Mouse (Mus musculus): ENCODE data around the gene Rfx7. TPM values are rescaled to one million over a fixed set of nuclear protein-coding genes. Genes with fewer than 3 reads are reported as not detected.

Rfx7 gene
- polyA plus RNA-seq, 1 experiment: 4.7 TPM

- peaks cover 5% of the 10 kb centered on the region; the same call in 1 of the 2 replicates for H3K4me1 ChIP-seq (ENCODE audit: control insufficient read depth, insufficient read depth, insufficient read length, low read length)
- peak overlapping the region; percentile 48 for H3K27ac ChIP-seq (ENCODE audit: insufficient read depth, low read depth, low read length)
- no peaks in the 10 kb centered on the region for H3K27me3 ChIP-seq (ENCODE audit: control insufficient read depth, insufficient read depth, low read length)
- TF ChIP-seq POLR2A (IDR thresholded peaks at IDR 0.05; ENCODE audit: low read depth, low read length) (no peak), CTCF (IDR thresholded peaks at IDR 0.05; ENCODE audit: extremely low read depth, insufficient read length, insufficient replicate concordance, low read depth, low read length) (no peak)
- no peak overlapping the region for H3K4me3 ChIP-seq (ENCODE audit: low read depth, low read length)
- 50% methylated on average over 6 of the region's 6 CpGs for WGBS
- no peaks in the 10 kb centered on the region for H3K36me3 ChIP-seq (ENCODE audit: control insufficient read depth, insufficient read depth, low read length)
Measured at GRCm38 (mm10) chr9:72644418-72645110, 112.5 kb downstream of the Rfx7 start.

GRCm38 (mm10) chr9:72649781-72650180, 117.7 kb downstream of the Rfx7 start:
- TF ChIP-seq POLR2A (IDR thresholded peaks at IDR 0.05; ENCODE audit: low read depth, low read length) (no peak), CTCF (IDR thresholded peaks at IDR 0.05; ENCODE audit: extremely low read depth, insufficient read length, insufficient replicate concordance, low read depth, low read length) (no peak)
- H3K36me3 ChIP-seq (ENCODE audit: control insufficient read depth, insufficient read depth, low read length): no peaks in the 10 kb centered on the region
- H3K4me1 ChIP-seq (ENCODE audit: control insufficient read depth, insufficient read depth, insufficient read length, low read length): no peaks in the 10 kb centered on the region
- no peaks in the 10 kb centered on the region for H3K27me3 ChIP-seq (ENCODE audit: control insufficient read depth, insufficient read depth, low read length)
- no peak overlapping the region for H3K4me3 ChIP-seq (ENCODE audit: low read depth, low read length)
- no peak overlapping the region for H3K27ac ChIP-seq (ENCODE audit: insufficient read depth, low read depth, low read length)
- 55% methylated on average over 2 of the region's 2 CpGs for WGBS

DNA sequence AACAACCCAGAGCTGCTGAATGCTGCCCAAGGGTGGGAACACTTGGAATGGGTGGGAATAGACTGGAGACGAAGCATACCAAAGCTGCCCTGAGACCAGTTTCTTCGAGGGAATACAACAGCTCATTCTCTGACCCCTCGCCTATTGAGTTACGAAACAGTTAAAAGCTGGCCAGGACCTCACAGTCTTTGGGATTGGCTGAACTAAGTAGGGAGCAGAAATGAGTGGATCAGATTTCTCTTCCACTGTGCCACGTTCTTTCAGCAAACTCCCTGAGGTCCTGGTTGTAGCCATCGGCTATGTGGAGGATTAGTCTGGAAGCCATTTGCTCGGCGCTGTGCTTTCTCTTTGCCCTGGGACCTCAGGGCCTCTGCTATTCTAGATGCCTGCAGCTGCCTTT, 120.9 kb downstream of the Rfx7 start:
- peak overlapping the region; percentile 52 for H3K27ac ChIP-seq (ENCODE audit: insufficient read depth, low read depth, low read length)
- no peak for TF ChIP-seq CTCF (IDR thresholded peaks at IDR 0.05; ENCODE audit: extremely low read depth, insufficient read length, insufficient replicate concordance, low read depth, low read length)
- TF ChIP-seq POLR2A (IDR thresholded peaks at IDR 0.05; ENCODE audit: low read depth, low read length): no peak
- no peak overlapping the region for H3K4me3 ChIP-seq (ENCODE audit: low read depth, low read length)
- H3K27me3 ChIP-seq (ENCODE audit: control insufficient read depth, insufficient read depth, low read length): no peaks in the 10 kb centered on the region
- WGBS: 57% methylated on average over 8 of the region's 8 CpGs
- H3K36me3 ChIP-seq (ENCODE audit: control insufficient read depth, insufficient read depth, low read length): no peaks in the 10 kb centered on the region
- H3K4me1 ChIP-seq (ENCODE audit: control insufficient read depth, insufficient read depth, insufficient read length, low read length): no peaks in the 10 kb centered on the region

DNA sequence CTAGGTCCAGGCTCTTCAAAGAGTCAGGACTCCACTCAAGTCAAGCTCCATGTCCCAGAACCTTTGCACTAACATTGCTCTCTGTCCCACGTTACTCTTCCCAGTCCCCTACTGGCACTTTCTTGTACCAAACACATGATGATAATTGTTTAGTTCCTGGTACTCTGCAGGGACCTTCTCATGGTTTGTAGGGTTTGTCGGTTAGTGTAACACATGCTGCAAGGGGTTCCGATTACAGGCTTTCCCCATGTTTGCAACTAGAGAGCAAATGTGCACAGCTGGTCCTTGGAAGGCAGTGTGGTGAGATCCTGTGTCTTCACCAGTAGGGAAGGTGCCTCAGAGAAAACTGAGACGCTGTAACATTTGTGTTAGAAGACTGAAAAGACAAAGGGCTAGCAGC, 121.5 kb downstream of the Rfx7 start:
- 70% methylated on average over 4 of the region's 4 CpGs for WGBS
- TF ChIP-seq CTCF (IDR thresholded peaks at IDR 0.05; ENCODE audit: extremely low read depth, insufficient read length, insufficient replicate concordance, low read depth, low read length) (no peak), POLR2A (IDR thresholded peaks at IDR 0.05; ENCODE audit: low read depth, low read length) (no peak)
- Histone ChIP-seq H3K4me1 (ENCODE audit: control insufficient read depth, insufficient read depth, insufficient read length, low read length) (no peaks in the 10 kb centered on the region), H3K27me3 (ENCODE audit: control insufficient read depth, insufficient read depth, low read length) (no peaks in the 10 kb centered on the region), H3K27ac (ENCODE audit: insufficient read depth, low read depth, low read length) (peak overlapping the region; percentile 52; the same call in 1 of the 2 replicates), H3K4me3 (ENCODE audit: low read depth, low read length) (no peak overlapping the region), H3K36me3 (ENCODE audit: control insufficient read depth, insufficient read depth, low read length) (no peaks in the 10 kb centered on the region)

DNA sequence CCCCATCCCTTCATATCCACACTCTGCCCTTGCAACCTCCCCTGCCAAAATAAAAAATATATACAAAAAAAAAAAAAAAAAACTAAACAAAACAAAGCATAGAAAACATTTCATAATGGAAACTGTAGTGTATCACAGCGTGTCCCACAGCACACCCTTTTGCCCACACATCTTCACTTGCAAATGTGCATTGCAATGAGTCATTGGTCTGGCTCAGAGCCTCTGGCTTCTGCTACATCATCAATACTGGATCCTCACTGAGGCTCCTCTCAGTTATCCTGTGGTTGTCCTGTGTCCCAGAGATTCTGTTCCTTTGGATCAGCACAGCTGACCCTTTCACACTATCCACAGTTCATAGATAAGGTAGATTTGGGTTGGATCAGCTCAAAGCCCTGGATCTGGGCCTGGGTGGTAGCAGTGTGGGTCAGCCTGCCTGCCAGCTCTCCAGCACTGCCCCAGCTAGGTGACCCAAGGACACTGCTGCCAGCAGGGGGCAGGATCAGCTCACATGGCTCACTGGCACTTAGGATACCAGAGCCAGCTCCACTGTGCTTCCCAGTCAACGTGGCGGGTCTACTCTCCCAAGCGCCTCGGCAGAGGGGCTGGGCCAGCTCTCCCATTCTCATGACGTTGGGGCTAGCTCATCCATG, 122.7 kb downstream of the Rfx7 start:
- TF ChIP-seq POLR2A (IDR thresholded peaks at IDR 0.05; ENCODE audit: low read depth, low read length) (no peak), CTCF (IDR thresholded peaks at IDR 0.05; ENCODE audit: extremely low read depth, insufficient read length, insufficient replicate concordance, low read depth, low read length) (peak; percentile 66; the same call in 1 of the 2 replicates)

GRCm38 (mm10) chr9:72655602-72656001, 123.6 kb downstream of the Rfx7 start:
- no peaks in the 10 kb centered on the region for H3K27me3 ChIP-seq (ENCODE audit: control insufficient read depth, insufficient read depth, low read length)
- no peaks in the 10 kb centered on the region for H3K36me3 ChIP-seq (ENCODE audit: control insufficient read depth, insufficient read depth, low read length)
- no peak overlapping the region for H3K4me3 ChIP-seq (ENCODE audit: low read depth, low read length)
- no peaks in the 10 kb centered on the region for H3K4me1 ChIP-seq (ENCODE audit: control insufficient read depth, insufficient read depth, insufficient read length, low read length)
- no peak overlapping the region for H3K27ac ChIP-seq (ENCODE audit: insufficient read depth, low read depth, low read length)
- TF ChIP-seq CTCF (IDR thresholded peaks at IDR 0.05; ENCODE audit: extremely low read depth, insufficient read length, insufficient replicate concordance, low read depth, low read length): no peak
- TF ChIP-seq POLR2A (IDR thresholded peaks at IDR 0.05; ENCODE audit: low read depth, low read length): no peak
- WGBS: 89% methylated on average over 5 of the region's 5 CpGs

More for the DNA sequence above, 122.7 kb downstream of the Rfx7 start:
- Histone ChIP-seq H3K4me1 (ENCODE audit: control insufficient read depth, insufficient read depth, insufficient read length, low read length) (no peaks in the 10 kb centered on the region), H3K4me3 (ENCODE audit: low read depth, low read length) (no peak overlapping the region), H3K36me3 (ENCODE audit: control insufficient read depth, insufficient read depth, low read length) (no peaks in the 10 kb centered on the region), H3K27ac (ENCODE audit: insufficient read depth, low read depth, low read length) (no peak overlapping the region), H3K27me3 (ENCODE audit: control insufficient read depth, insufficient read depth, low read length) (no peaks in the 10 kb centered on the region)
- 56% methylated on average over 6 of the region's 6 CpGs for WGBS

DNA sequence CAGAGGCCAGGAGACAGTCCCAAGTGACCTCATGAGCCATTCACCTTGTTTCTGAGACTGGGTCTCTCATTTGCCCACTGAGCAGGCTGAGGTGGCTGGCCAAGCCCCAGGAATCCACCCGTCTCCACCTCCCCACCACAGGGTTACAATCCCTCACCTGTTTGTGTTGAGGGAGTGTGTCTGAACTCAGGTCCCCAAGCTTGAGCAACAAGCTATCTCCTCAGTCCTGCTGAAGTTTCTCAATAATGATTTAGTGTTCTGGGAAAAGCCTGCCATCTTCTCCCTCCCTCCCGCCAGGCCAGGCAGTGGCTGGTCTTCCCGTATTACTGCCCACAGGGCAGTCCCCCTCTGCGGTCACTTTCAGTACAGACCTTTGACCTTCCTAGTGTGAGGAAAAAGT, 124.5 kb downstream of the Rfx7 start:
- H3K27me3 ChIP-seq (ENCODE audit: control insufficient read depth, insufficient read depth, low read length): no peaks in the 10 kb centered on the region
- no peaks in the 10 kb centered on the region for H3K4me1 ChIP-seq (ENCODE audit: control insufficient read depth, insufficient read depth, insufficient read length, low read length)
- no peaks in the 10 kb centered on the region for H3K36me3 ChIP-seq (ENCODE audit: control insufficient read depth, insufficient read depth, low read length)
- H3K27ac ChIP-seq (ENCODE audit: insufficient read depth, low read depth, low read length): no peak overlapping the region
- 81% methylated on average over 4 of the region's 4 CpGs for WGBS
- H3K4me3 ChIP-seq (ENCODE audit: low read depth, low read length): no peak overlapping the region
- TF ChIP-seq CTCF (IDR thresholded peaks at IDR 0.05; ENCODE audit: extremely low read depth, insufficient read length, insufficient replicate concordance, low read depth, low read length): no peak
- no peak for TF ChIP-seq POLR2A (IDR thresholded peaks at IDR 0.05; ENCODE audit: low read depth, low read length)

Data from small intestine, adult 2 months (tissue).